Mouse (Mus musculus): Measurements from ENCODE around the gene Eva1a. TPM values are rescaled to one million over a fixed set of nuclear protein-coding genes. Genes with fewer than 3 reads are reported as not detected.

Eva1a gene
- total RNA-seq, 1 experiment from 2014 or later = not detected

- ATAC-seq (ENCODE audit: extremely low read depth, insufficient number of reproducible peaks, low FRiP score, poor library complexity, severe bottlenecking) = no peak
Measured at GRCm38 (mm10) chr6:82054854-82055253, 14.0 kb downstream of the Eva1a start.

- ATAC-seq (ENCODE audit: extremely low read depth, insufficient number of reproducible peaks, low FRiP score, poor library complexity, severe bottlenecking) = no peak
Measured at GRCm38 (mm10) chr6:82059896-82060295, 19.1 kb downstream of the Eva1a start.

GRCm38 (mm10) chr6:82065230-82065629, 24.4 kb downstream of the Eva1a start:
- ATAC-seq (ENCODE audit: extremely low read depth, insufficient number of reproducible peaks, low FRiP score, poor library complexity, severe bottlenecking) = no peak

DNA sequence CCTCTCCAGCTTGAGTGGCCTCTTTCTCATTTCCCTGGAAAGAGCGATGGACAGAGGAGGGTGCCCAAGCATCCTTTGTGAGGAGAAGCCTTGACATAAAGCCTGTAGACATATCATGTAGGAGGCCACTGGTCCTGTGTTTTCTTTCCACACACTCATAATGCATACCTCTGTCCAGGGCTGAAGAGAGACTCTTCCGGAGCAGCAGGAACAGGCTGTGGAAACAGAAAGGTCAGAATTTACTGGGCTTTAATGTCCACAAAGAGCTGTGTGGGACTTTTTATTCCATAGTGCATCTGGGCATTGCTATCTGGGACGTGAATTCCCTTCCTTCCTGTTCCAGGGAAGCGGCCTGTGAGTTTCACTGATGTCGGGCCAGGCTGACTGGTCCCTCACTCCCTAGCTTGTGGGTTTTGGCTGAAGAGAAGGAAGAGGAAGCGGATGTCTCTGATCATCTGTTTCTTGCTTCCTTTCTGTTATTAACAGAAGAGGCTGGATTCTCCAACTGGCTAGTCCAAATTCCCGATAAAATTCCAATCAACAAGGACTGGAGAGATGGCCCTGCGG, 25.8 kb downstream of the Eva1a start:
- ATAC-seq (ENCODE audit: extremely low read depth, insufficient number of reproducible peaks, low FRiP score, poor library complexity, severe bottlenecking) = no peak

DNA sequence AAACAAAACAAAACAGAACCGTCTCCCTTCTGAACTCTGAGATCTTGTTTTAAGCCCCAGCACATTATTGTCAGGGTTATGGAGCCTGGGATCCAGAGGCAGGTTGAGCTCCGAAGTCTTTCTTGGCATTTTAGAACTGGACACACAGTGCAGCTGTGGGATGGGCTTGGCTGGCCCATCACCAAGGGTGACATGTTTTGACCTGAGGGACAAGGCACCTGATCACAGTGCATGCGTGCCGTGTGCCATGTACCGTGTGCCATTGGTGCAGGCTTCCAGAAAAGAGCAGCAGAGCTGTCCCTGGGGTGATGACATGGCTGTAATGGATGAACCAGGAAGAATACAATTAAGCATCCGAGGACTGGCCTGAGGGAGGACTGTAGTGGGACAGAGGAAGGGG, 29.6 kb downstream of the Eva1a start:
- ATAC-seq (ENCODE audit: extremely low read depth, insufficient number of reproducible peaks, low FRiP score, poor library complexity, severe bottlenecking) = no peak

DNA sequence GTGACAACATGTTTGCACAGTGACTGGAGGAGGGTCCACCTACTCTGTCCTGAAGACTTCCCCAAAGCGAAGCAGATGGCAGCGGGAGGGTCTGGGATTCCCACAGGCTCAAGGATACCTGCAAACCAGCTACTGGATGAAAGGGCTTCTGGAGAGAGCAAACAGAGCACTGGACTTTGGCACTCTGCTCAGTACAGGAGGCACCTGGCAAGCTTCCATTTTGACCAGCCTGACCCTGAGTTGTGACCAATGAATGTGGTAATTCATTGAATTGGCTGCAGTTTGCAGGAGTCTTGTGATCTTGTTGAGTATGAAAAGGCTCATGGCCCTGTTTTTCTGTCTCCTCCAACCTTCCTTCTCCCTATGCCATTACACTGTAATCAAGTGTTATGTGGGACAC, 32.2 kb downstream of the Eva1a start:
- no peak for ATAC-seq (ENCODE audit: extremely low read depth, insufficient number of reproducible peaks, low FRiP score, poor library complexity, severe bottlenecking)

DNA sequence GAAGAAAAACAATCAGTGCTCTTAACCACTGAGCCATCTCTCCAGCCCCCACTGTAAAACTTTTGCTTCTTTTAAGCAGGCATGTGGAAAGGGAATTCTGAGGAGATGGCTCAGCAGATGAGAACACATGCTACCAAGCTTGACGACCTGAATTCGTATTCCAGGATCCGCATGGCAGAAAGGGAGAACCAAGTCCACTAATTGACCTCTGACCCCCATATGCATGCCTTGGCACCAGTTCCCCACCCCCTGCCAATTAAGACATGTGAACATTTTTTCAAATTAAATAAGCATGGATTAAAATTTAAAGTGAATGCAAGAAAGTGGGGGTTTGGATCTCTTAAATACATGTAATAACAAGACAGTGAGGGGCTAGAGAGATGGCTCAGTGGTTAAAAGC, 32.7 kb downstream of the Eva1a start:
- no peak for ATAC-seq (ENCODE audit: extremely low read depth, insufficient number of reproducible peaks, low FRiP score, poor library complexity, severe bottlenecking)

- no peak for ATAC-seq (ENCODE audit: extremely low read depth, insufficient number of reproducible peaks, low FRiP score, poor library complexity, severe bottlenecking)
Measured at GRCm38 (mm10) chr6:82076364-82076763, 35.5 kb downstream of the Eva1a start.

DNA sequence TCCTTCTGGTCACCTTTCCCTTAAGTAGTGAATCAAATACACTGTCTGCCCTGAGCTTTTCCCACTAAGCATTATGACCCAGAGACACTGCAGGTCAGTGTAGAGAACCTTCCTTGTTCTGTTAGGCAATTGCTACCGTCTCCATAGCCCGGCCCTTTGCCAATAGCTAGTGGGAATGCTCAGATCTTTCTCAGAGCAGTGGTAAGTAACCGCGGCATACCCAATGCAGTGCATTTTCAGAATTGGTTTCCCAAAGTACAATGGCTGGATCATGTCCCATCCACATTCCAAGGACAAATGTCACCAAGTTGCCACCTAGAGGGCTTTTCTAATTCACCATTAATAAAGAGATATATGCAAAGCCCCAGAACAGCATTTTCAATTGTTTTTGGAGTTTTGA, 38.0 kb downstream of the Eva1a start:
- ATAC-seq (ENCODE audit: extremely low read depth, insufficient number of reproducible peaks, low FRiP score, poor library complexity, severe bottlenecking) = no peak

DNA sequence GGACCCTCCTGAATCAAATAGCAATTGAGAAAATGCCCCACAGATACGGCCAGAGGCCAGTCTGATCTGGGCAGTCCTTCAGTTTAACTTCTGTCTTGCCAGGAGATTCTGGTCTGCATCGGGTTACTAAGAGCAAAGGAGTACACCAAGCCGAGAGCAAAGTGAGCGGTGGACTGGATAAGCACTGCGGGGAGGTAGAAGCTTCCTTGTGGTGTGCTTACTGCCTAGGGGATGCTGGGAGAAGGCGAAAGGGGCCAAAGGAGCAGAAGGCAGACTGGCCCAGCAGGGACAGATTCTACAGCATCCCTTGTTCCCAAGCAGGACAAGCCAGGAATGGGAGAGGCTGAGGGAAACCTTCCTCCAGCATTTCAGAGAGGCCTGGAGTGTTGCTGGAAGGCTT, 42.8 kb downstream of the Eva1a start:
- no peak for ATAC-seq (ENCODE audit: extremely low read depth, insufficient number of reproducible peaks, low FRiP score, poor library complexity, severe bottlenecking)

- no peak for ATAC-seq (ENCODE audit: extremely low read depth, insufficient number of reproducible peaks, low FRiP score, poor library complexity, severe bottlenecking)
Measured at GRCm38 (mm10) chr6:82084235-82084634, 43.4 kb downstream of the Eva1a start.

GRCm38 (mm10) chr6:82085313-82085908, 44.6 kb downstream of the Eva1a start:
- ATAC-seq (ENCODE audit: extremely low read depth, insufficient number of reproducible peaks, low FRiP score, poor library complexity, severe bottlenecking) = no peak

DNA sequence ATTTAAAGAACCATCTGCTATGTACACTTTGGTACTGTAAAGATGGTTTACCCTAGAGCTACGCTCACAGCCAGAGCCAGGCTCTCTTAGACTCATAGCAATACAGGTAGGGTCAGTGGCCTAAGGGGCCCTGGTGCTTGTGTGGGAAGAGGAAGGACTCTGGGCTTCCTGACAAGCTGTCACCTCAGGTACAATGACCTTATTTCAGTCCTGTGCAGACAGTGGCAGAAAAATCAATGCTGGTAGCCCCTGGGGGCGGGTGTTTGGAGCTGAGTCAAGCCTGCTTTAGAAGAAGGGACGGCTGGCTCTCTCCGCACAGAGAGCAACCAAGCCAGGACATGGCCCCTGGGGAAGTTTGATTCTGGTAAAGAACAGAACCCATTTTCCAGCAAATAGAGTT, 47.3 kb downstream of the Eva1a start:
- ATAC-seq (ENCODE audit: extremely low read depth, insufficient number of reproducible peaks, low FRiP score, poor library complexity, severe bottlenecking) = no peak

DNA sequence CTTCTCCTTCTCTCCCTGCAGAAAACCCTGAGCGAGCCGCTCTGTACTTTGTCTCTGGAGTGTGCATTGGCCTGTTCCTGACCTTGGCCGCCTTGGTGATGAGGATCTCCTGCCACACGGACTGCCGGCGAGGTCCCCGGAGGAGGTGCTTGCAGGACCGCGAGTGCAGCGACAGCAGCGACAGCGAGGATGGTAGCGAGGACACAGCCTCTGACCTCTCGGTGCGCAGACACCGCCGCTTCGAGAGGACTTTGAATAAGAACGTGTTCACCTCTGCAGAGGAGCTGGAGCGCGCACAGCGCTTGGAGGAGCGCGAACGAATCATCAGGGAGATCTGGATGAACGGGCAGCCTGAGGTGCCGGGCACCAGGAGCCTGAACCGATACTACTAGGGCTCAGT, 50.9 kb downstream of the Eva1a start:
- ATAC-seq (ENCODE audit: extremely low read depth, insufficient number of reproducible peaks, low FRiP score, poor library complexity, severe bottlenecking) = no peak

DNA sequence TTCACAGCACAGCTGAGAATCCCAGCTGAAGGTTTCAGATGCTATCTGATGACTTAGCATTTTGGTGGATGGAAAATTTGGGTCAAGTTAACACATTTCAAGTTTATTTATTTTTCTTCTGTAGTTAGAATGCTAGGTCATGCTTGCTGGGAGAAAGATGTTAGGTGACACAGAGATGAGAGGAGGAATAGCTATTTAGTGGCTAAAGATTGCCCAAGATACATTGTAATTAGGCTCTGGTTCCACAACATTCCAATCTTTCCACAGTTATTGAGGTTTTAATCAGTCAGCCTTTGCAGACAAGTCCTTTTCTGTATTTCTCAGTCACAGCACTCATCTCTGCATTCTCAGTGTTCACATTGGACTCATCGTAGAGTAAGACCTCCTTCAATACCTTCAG, 56.9 kb downstream of the Eva1a start:
- ATAC-seq (ENCODE audit: extremely low read depth, insufficient number of reproducible peaks, low FRiP score, poor library complexity, severe bottlenecking) = no peak

GRCm38 (mm10) chr6:82098456-82098855, 57.6 kb downstream of the Eva1a start:
- ATAC-seq (ENCODE audit: extremely low read depth, insufficient number of reproducible peaks, low FRiP score, poor library complexity, severe bottlenecking) = no peak

- ATAC-seq (ENCODE audit: extremely low read depth, insufficient number of reproducible peaks, low FRiP score, poor library complexity, severe bottlenecking) = no peak
Measured at GRCm38 (mm10) chr6:82110473-82110872, 69.6 kb downstream of the Eva1a start.

- no peak for ATAC-seq (ENCODE audit: extremely low read depth, insufficient number of reproducible peaks, low FRiP score, poor library complexity, severe bottlenecking)
Measured at GRCm38 (mm10) chr6:82111111-82111510, 70.3 kb downstream of the Eva1a start.

GRCm38 (mm10) chr6:82111540-82111939, 70.7 kb downstream of the Eva1a start:
- ATAC-seq (ENCODE audit: extremely low read depth, insufficient number of reproducible peaks, low FRiP score, poor library complexity, severe bottlenecking) = no peak

DNA sequence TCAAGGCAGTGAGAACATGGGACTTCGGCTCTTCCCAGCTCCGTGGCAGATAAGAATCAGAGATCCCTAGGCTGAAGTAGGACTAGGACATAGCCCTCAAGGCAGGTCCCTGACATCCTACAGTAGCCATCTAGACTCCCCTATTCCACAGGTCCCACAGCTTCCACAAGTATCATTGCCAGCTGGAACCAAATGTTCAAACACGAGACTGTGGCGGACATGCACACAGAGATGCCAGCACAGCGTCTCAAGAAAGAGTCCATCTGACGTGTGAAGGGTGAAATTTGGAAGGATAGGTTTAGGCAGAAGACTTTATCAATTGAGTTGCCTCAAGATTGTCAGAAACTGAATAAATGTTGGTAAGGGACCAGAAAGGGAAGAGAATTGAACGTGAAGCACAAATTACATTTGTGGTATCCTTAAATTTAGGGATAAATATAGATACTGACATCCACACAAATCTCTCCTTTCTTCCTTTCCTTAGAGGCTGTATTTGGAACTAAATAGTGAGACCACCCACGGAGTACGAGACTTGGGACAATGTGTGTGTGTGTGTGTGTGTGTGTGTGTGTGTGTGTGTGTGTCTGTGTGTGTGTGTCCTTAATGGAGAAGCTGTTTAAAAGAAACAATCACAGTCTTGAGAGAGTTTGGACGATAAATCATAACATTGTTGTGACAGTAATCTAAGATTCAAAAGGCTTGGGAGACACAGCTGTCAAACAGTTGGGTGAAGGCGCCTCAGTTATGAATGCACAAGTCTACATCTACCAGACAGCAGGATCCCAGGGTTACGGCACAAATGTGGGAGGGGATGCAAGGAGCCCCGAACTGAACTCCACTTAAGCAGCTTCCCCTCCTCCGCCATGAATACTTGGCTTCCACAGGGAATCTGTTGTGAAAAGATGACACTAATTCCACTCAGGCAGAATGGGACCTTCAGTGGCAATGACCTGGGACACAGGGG, 71.6 kb downstream of the Eva1a start:
- no peak for ATAC-seq (ENCODE audit: extremely low read depth, insufficient number of reproducible peaks, low FRiP score, poor library complexity, severe bottlenecking)
